Mouse (Mus musculus) CH12.LX (cell line): Measurements from ENCODE around the gene Fkbp4. TPM values are rescaled to one million over a fixed set of nuclear protein-coding genes. Genes with fewer than 3 reads are reported as not detected.

ENCODE experiments used
- DNase-seq: peaks from one replicate; pipeline ENCODE4 v3.0.0-alpha.2; 2013; ENCODE audit errors: extremely low read depth
- H3K27ac ChIP-seq: 2 replicates; pipeline ENCODE4 v1.5.1; 2012; ENCODE audit warnings: low read depth, mild to moderate bottlenecking, control low read depth, moderate library complexity; ENCODE audit not compliant: insufficient read depth
- H3K27me3 ChIP-seq: replicated peaks from 2 replicates; pipeline ENCODE3; 2012; ENCODE audit warnings: inconsistent platforms
- H3K36me3 ChIP-seq, 2 experiments: replicated peaks in 1 of 2; 2 replicates each; pipeline versions ENCODE3 to v1.6.1; 2012; ENCODE audit warnings: inconsistent platforms in 1 of 2, low read length in 1 of 2, mild to moderate bottlenecking in 1 of 2, mixed read lengths in 1 of 2, moderate library complexity in 1 of 2; ENCODE audit not compliant: control insufficient read depth in 1 of 2, insufficient read depth in 1 of 2
- H3K4me1 ChIP-seq, 2 experiments: 2 replicates each; pipeline ENCODE4 v1.6.1; 2012; ENCODE audit warnings: inconsistent platforms in 1 of 2, moderate library complexity in 1 of 2; ENCODE audit not compliant: insufficient read depth in 2 of 2, control insufficient read depth in 1 of 2
- H3K4me2 ChIP-seq: 2 replicates; pipeline ENCODE4 v1.6.1; 2012; ENCODE audit warnings: low read depth, mild to moderate bottlenecking, control low read depth; ENCODE audit not compliant: poor library complexity, insufficient read depth, severe bottlenecking
- H3K4me3 ChIP-seq, 3 experiments: fragments of 150-350 bp in 1 of 3; sonication (generic) in 1 of 3; replicated peaks in 1 of 3; 2 replicates each; pipeline versions ENCODE3 to v1.5.1; 2011 to 2012; ENCODE audit warnings: low read depth in 2 of 3, low read length in 2 of 3, mild to moderate bottlenecking in 2 of 3, moderate library complexity in 2 of 3, control low read depth in 1 of 3, improper control_type of control experiment in 1 of 3, inconsistent platforms in 1 of 3, mixed read lengths in 1 of 3; ENCODE audit not compliant: poor library complexity in 1 of 3
- H3K79me2 ChIP-seq: replicated peaks from 2 replicates; pipeline ENCODE4 v1.6.1; 2012; ENCODE audit warnings: mild to moderate bottlenecking, moderate library complexity; ENCODE audit not compliant: control insufficient read depth, poor library complexity, insufficient read depth, severe bottlenecking; ENCODE audit errors: extremely low read depth
- H3K9ac ChIP-seq: 2 replicates; pipeline ENCODE4 v1.6.1; 2012; ENCODE audit warnings: low read depth, mild to moderate bottlenecking, control low read depth, moderate library complexity; ENCODE audit not compliant: insufficient read depth
- H3K9me3 ChIP-seq: replicated peaks from 2 replicates; pipeline ENCODE3; 2012; ENCODE audit warnings: low read length, inconsistent platforms, mixed read lengths
- CHD1 ChIP-seq: IDR thresholded peaks from 2 replicates; pipeline ENCODE4 v1.6.1; 2012; ENCODE audit warnings: low read depth, low read length, improper control_type of control experiment, inconsistent platforms
- CHD2 ChIP-seq: IDR thresholded peaks from 2 replicates; pipeline ENCODE4 v1.6.1; 2011; ENCODE audit warnings: low read length, improper control_type of control experiment
- CTCF ChIP-seq, 2 experiments: IDR thresholded peaks in 1 of 2; conservative IDR thresholded peaks in 1 of 2; 2 replicates each; pipeline ENCODE4 v1.5.1; 2011 to 2012; ENCODE audit warnings: low read depth in 2 of 2, low read length in 2 of 2, improper control_type of control experiment in 1 of 2, inconsistent platforms in 1 of 2, mild to moderate bottlenecking in 1 of 2, moderate library complexity in 1 of 2
- E2F4 ChIP-seq: IDR thresholded peaks from 2 replicates; pipeline ENCODE4 v1.6.1; 2011; ENCODE audit warnings: low read depth, low read length, improper control_type of control experiment; ENCODE audit not compliant: insufficient replicate concordance
- ELF1 ChIP-seq: IDR thresholded peaks from 2 replicates; pipeline ENCODE4 v1.6.1; 2014; ENCODE audit warnings: low read depth, mild to moderate bottlenecking, inconsistent platforms, low read length, improper control_type of control experiment
- EP300 ChIP-seq: IDR thresholded peaks from 2 replicates; pipeline ENCODE4 v1.6.1; 2011; ENCODE audit warnings: low read length, improper control_type of control experiment
- ETS1 ChIP-seq: conservative IDR thresholded peaks from 2 replicates; pipeline ENCODE4 v1.6.1; 2012; ENCODE audit warnings: low read depth, mild to moderate bottlenecking, inconsistent platforms, low read length, improper control_type of control experiment, moderate library complexity
- HCFC1 ChIP-seq: IDR thresholded peaks from 2 replicates; pipeline ENCODE4 v1.6.1; 2012; ENCODE audit warnings: low read depth, mild to moderate bottlenecking, inconsistent platforms, low read length, improper control_type of control experiment
- JUN ChIP-seq: IDR thresholded peaks from 2 replicates; pipeline ENCODE4 v1.6.1; 2011; ENCODE audit warnings: low read depth, mild to moderate bottlenecking, low read length, improper control_type of control experiment, moderate library complexity; ENCODE audit not compliant: insufficient read depth
- JUND ChIP-seq: conservative IDR thresholded peaks from 2 replicates; pipeline ENCODE4 v1.6.1; 2011; ENCODE audit warnings: low read depth, low read length, improper control_type of control experiment
- KAT2A ChIP-seq: IDR thresholded peaks from 2 replicates; pipeline ENCODE4 v1.6.1; 2012; ENCODE audit warnings: low read length, improper control_type of control experiment, inconsistent platforms; ENCODE audit not compliant: insufficient replicate concordance
- MAFK ChIP-seq: IDR thresholded peaks from 2 replicates; pipeline ENCODE4 v1.6.1; 2011; ENCODE audit warnings: low read length, improper control_type of control experiment; ENCODE audit not compliant: insufficient replicate concordance
- MYC ChIP-seq: IDR thresholded peaks from 2 replicates; pipeline ENCODE4 v1.6.1; 2011; ENCODE audit warnings: low read depth, mild to moderate bottlenecking, improper control_type of control experiment, low read length
- NRF1 ChIP-seq: IDR thresholded peaks from 2 replicates; pipeline ENCODE4 v1.6.1; 2014; ENCODE audit warnings: low read depth, mild to moderate bottlenecking, inconsistent platforms, low read length, improper control_type of control experiment, moderate library complexity
- PAX5 ChIP-seq: IDR thresholded peaks from 2 replicates; pipeline ENCODE4 v1.6.1; 2012; ENCODE audit warnings: low read length, inconsistent platforms, mixed read lengths
- POLR2A ChIP-seq: IDR thresholded peaks from 2 replicates; pipeline ENCODE4 v1.6.1; 2011; ENCODE audit warnings: low read depth, mild to moderate bottlenecking, improper control_type of control experiment, low read length
- POLR2AphosphoS2 ChIP-seq: IDR thresholded peaks from 2 replicates; pipeline ENCODE4 v1.6.1; 2011; ENCODE audit warnings: low read depth, low read length, improper control_type of control experiment
- RCOR1 ChIP-seq: conservative IDR thresholded peaks from 2 replicates; pipeline ENCODE4 v1.6.1; 2012; ENCODE audit warnings: low read depth, mild to moderate bottlenecking, inconsistent platforms, low read length, improper control_type of control experiment
- SMC3 ChIP-seq: IDR thresholded peaks from 2 replicates; pipeline ENCODE4 v1.6.1; 2011; ENCODE audit warnings: low read depth, low read length, improper control_type of control experiment
- TCF12 ChIP-seq: IDR thresholded peaks from 2 replicates; pipeline ENCODE4 v1.6.1; 2014; ENCODE audit warnings: low read depth, mild to moderate bottlenecking, inconsistent platforms, low read length, improper control_type of control experiment
- UBTF ChIP-seq: IDR thresholded peaks from 2 replicates; pipeline ENCODE4 v1.6.1; 2012; ENCODE audit warnings: low read depth, mild to moderate bottlenecking, inconsistent platforms, low read length, improper control_type of control experiment, moderate library complexity
- USF1 ChIP-seq: IDR thresholded peaks from 2 replicates; pipeline ENCODE4 v1.6.1; 2014; ENCODE audit warnings: low read depth, mild to moderate bottlenecking, inconsistent platforms, low read length, improper control_type of control experiment
- ZC3H11A ChIP-seq: IDR thresholded peaks from 2 replicates; pipeline ENCODE4 v1.6.1; 2012; ENCODE audit warnings: low read depth, mild to moderate bottlenecking, inconsistent platforms, low read length, improper control_type of control experiment
- ZKSCAN1 ChIP-seq: IDR thresholded peaks from 2 replicates; pipeline ENCODE4 v1.6.1; 2012; ENCODE audit warnings: low read depth, inconsistent platforms, low read length, improper control_type of control experiment, borderline replicate concordance
- ZMIZ1 ChIP-seq: IDR thresholded peaks from 2 replicates; pipeline ENCODE4 v1.6.1; 2012; ENCODE audit warnings: low read depth, mild to moderate bottlenecking, inconsistent platforms, low read length, improper control_type of control experiment
- ZNF384 ChIP-seq: IDR thresholded peaks from 2 replicates; pipeline ENCODE4 v1.6.1; 2012; ENCODE audit warnings: low read depth, low read length, improper control_type of control experiment, inconsistent platforms
- dilution Hi-C: fragments of 300-500 bp; cut with MboI; formaldehyde crosslinking; loops from 2 replicates; pipeline ENCODE4 v1.14.3; 2020; ENCODE audit warnings: low sequenced_read_pairs; ENCODE audit not compliant: extremely low pct_unique_long_range_greater_than_20kb, extremely low pct_ligation_motif_present
- in situ Hi-C: fragments of 300-500 bp; cut with MboI; formaldehyde crosslinking; loops from 3 replicates; pipeline ENCODE4 v1.14.3; 2019; ENCODE audit warnings: low sequenced_read_pairs, low pct_ligation_motif_present, low pct_unique_long_range_greater_than_20kb, mixed read lengths
- polyA plus RNA-seq: library from polyadenylated mRNA; unstranded; fragments of >175 nt; gene quantifications from 2 replicates; pipeline ENCODE4 v1.2.1, GENCODE M21; 2012; ENCODE audit warnings: low read depth; ENCODE audit not compliant: insufficient read length
- total RNA-seq, 2 experiments: library from RNA; depleted of rRNA; stranded (reverse); fragments of 300-350 nt in 1 of 2; fragments of >200 nt in 1 of 2; gene quantifications; 2 replicates each; pipeline ENCODE4 v1.2.3; 2012 to 2014

Gene Fkbp4
- total and polyA plus RNA-seq, 3 experiments, result 198 to 304 (median 265) TPM

DNA sequence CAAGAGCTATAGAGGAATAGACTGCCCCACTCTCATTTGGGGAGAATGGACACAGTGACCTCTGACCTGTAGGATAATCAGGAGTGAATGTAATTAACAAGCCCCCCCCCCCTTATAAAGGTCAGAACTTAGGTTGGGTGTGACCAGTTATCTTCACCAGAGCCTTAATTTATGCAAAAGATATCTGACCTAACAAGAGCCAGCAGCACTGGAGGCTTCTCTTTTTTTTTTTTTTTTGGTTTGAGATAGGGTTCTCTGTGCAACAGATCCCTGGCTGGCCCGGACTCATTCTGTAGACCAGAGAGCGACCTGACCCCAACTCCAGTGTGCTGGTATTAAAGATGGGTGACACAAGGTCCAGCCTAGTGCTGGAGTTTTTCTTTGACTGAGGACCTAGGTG, 9.2 kb downstream of the Fkbp4 start:
- Histone ChIP-seq H3K4me2 (no peak overlapping the region), H3K9ac (no peak overlapping the region), H3K4me1 (peaks cover 0 to 4% of the 10 kb centered on the region in 2 experiments; a peak in 2 of 4 replicates), H3K36me3 (peaks cover 43 to 75% of the 10 kb centered on the region in 2 experiments), H3K4me3 (no peak overlapping the region), H3K79me2 (no peaks in the 10 kb centered on the region), H3K9me3 (no peaks in the 10 kb centered on the region), H3K27ac (no peak overlapping the region), H3K27me3 (no peaks in the 10 kb centered on the region)
- in situ Hi-C loops, result no loop called here
- dilution Hi-C loops, result no loop called here
- no peak for DNase-seq
- TF ChIP-seq JUN (no peak), ZC3H11A (no peak), RCOR1 (no peak), HCFC1 (no peak), ZMIZ1 (no peak), TCF12 (no peak), SMC3 (no peak), MYC (no peak), CHD1 (no peak), ETS1 (no peak), E2F4 (no peak), POLR2AphosphoS2 (no peak), PAX5 (no peak), POLR2A (no peak), KAT2A (no peak), MAFK (no peak), CHD2 (no peak)

DNA sequence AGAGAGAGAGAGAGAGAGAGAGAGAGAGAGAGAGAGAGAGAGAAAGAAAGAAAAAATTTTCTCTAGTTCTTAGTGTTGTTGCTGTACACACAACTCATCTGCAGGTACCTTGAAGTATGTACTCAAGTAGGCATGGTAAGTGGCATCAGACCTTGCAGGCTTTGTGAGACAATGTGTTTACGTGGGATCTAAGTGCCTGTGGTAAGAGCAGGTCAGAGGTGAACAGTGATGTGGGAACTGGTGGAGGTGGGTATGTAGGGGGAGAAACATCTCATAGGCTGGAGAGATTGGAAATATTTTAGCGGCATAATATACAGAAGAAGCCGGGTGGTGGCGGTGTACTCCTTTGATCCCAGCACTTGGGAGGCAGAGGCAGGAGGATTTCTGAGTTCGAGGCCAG, 10.9 kb downstream of the Fkbp4 start:
- no peak overlapping the region for H3K4me3 ChIP-seq
- no peak overlapping the region for H3K4me2 ChIP-seq
- peaks cover 26 to 58% of the 10 kb centered on the region in 2 experiments for H3K36me3 ChIP-seq
- in situ Hi-C loops, result no loop called here
- no peak for TF ChIP-seq USF1
- TF ChIP-seq ELF1, result no peak
- TF ChIP-seq JUND, result no peak
- no peak for TF ChIP-seq JUN
- no peak for TF ChIP-seq SMC3
- TF ChIP-seq ETS1, result no peak
- TF ChIP-seq CHD1, result no peak
- no peak for TF ChIP-seq ZMIZ1
- no peak for TF ChIP-seq EP300
- no peak for TF ChIP-seq POLR2AphosphoS2
- TF ChIP-seq UBTF, result no peak
- no peak for TF ChIP-seq ZKSCAN1
- TF ChIP-seq ZNF384, result no peak
- TF ChIP-seq NRF1, result no peak
- no peak for TF ChIP-seq HCFC1
- TF ChIP-seq CTCF (conservative IDR thresholded peaks at IDR 0.05 in 1 of 2, IDR thresholded peaks at IDR 0.05 in 1 of 2; ENCODE audit: low read depth in 2 of 2, low read length in 2 of 2), result no peak
- no peak overlapping the region for H3K27ac ChIP-seq
- peaks cover 13% of the 10 kb centered on the region for H3K79me2 ChIP-seq
- DNase-seq, result no peak
- H3K4me1 ChIP-seq, result peaks cover 0 to 4% of the 10 kb centered on the region in 2 experiments; a peak in 2 of 4 replicates
- H3K9ac ChIP-seq, result no peak overlapping the region
- H3K27me3 ChIP-seq, result no peaks in the 10 kb centered on the region
- H3K9me3 ChIP-seq, result no peaks in the 10 kb centered on the region
- dilution Hi-C loops, result no loop called here
